Mouse (Mus musculus) adrenal gland, postnatal 25 days (tissue): ENCODE measurements around the gene Ltk. TPM values are rescaled to one million over a fixed set of nuclear protein-coding genes. Genes with fewer than 3 reads are reported as not detected.
"Not testable (repeated sequence)": the region's sequence is repeated elsewhere in the genome, so short reads cannot be mapped to it uniquely, and the experiment has no call there.

Experiments used
- DNase-seq: peaks from one replicate; pipeline ENCODE4 v3.0.0; 2021; ENCODE audit warnings: mixed read lengths
- total RNA-seq: library from RNA; stranded (reverse); gene quantifications from 2 replicates; pipeline ENCODE4 v1.2.3, GENCODE M21; 2021

The Ltk gene
- total RNA-seq, 1 experiment from 2014 or later: 1.7 TPM

GRCm38 (mm10) chr2:119758844-119759835 lies 1.1 kb downstream of the Ltk start:
- DNase-seq: no peak

GRCm38 (mm10) chr2:119758101-119758843 lies 2.0 kb downstream of the Ltk start:
- peak; percentile 43 for DNase-seq

GRCm38 (mm10) chr2:119757601-119758100 lies 2.6 kb downstream of the Ltk start:
- no peak for DNase-seq

GRCm38 (mm10) chr2:119749260-119749659 lies 11.0 kb downstream of the Ltk start:
- DNase-seq: no peak

GRCm38 (mm10) chr2:119747554-119747953 lies 12.7 kb downstream of the Ltk start:
- no peak for DNase-seq

- DNase-seq: no peak
Measured at GRCm38 (mm10) chr2:119745281-119745680, 14.9 kb downstream of the Ltk start.

- DNase-seq: no peak
Measured at GRCm38 (mm10) chr2:119744163-119745111, 15.8 kb downstream of the Ltk start.

GRCm38 (mm10) chr2:119743808-119744162 lies 16.4 kb downstream of the Ltk start:
- DNase-seq: no peak

- no peak for DNase-seq
Measured at GRCm38 (mm10) chr2:119743176-119743807, 16.9 kb downstream of the Ltk start.

- peak; percentile 48 for DNase-seq
Measured at GRCm38 (mm10) chr2:119742461-119743175, 17.6 kb downstream of the Ltk start.

- peak; percentile 70 for DNase-seq
Measured at GRCm38 (mm10) chr2:119741581-119742411, 18.4 kb downstream of the Ltk start, which contains the start of gene Itpka. Itpka (plus strand) TSS chr2:119742337.

GRCm38 (mm10) chr2:119740567-119740966 lies 19.7 kb downstream of the Ltk start:
- no peak for DNase-seq

- no peak for DNase-seq
Measured at GRCm38 (mm10) chr2:119737124-119737523, 23.1 kb downstream of the Ltk start.

GRCm38 (mm10) chr2:119730735-119731134 lies 29.5 kb downstream of the Ltk start:
- DNase-seq: no peak

- no peak for DNase-seq
Measured at GRCm38 (mm10) chr2:119727762-119728416, 32.3 kb downstream of the Ltk start.

- DNase-seq: no peak
Measured at GRCm38 (mm10) chr2:119721070-119721469, 39.2 kb downstream of the Ltk start.

- not testable (repeated sequence) for DNase-seq
Measured at GRCm38 (mm10) chr2:119715868-119716267, 44.4 kb downstream of the Ltk start.

GRCm38 (mm10) chr2:119710011-119710410 lies 50.2 kb downstream of the Ltk start:
- no peak for DNase-seq

- no peak for DNase-seq
Measured at GRCm38 (mm10) chr2:119707676-119708075, 52.6 kb downstream of the Ltk start.
